Mouse (Mus musculus) stomach, adult 2 months (tissue): Measurements from ENCODE around the gene Pcdh19. TPM values are rescaled to one million over a fixed set of nuclear protein-coding genes. Genes with fewer than 3 reads are reported as not detected.

ENCODE experiments used
- polyA plus RNA-seq: library from polyadenylated mRNA; depleted of rRNA; stranded (reverse); fragments of >200 nt; gene quantifications from 2 replicates; pipeline ENCODE4 v1.2.3, GENCODE M21; 2012; rRNA removed

Pcdh19 gene
- polyA plus RNA-seq, result 0.14 and 0.24 TPM in 2 replicates

GRCm38 (mm10) chrX:133688840-133689239 lies at the start of gene Pcdh19:
Gene Pcdh19, minus strand, starts transcription at chrX:133688987.

Other genes starting within 250 kb of the Pcdh19 start
- 0.10 and 0.11 TPM in 2 replicates for gene Tnmd, start 162.0 kb upstream of the Pcdh19 start, polyA plus RNA-seq
- 1.4 and 1.6 TPM in 2 replicates for gene Tspan6, start 209.4 kb upstream of the Pcdh19 start, polyA plus RNA-seq
- 3.9 and 4.2 TPM in 2 replicates for gene Srpx2, start 219.4 kb upstream of the Pcdh19 start, polyA plus RNA-seq